Mouse (Mus musculus) layer of hippocampus, adult 9-11 months (tissue): ENCODE results near the gene Iba57.
A peak's percentile ranks its signal among the peaks of the same experiment; 100 is the strongest.

Experiments used
- DNase-seq: peaks from one replicate; pipeline ENCODE4 v3.0.0; 2022

Iba57 gene

GRCm38 (mm10) chr11:59174189-59174838, 10.8 kb upstream of the Iba57 start:
- DNase-seq, result no peak

DNA sequence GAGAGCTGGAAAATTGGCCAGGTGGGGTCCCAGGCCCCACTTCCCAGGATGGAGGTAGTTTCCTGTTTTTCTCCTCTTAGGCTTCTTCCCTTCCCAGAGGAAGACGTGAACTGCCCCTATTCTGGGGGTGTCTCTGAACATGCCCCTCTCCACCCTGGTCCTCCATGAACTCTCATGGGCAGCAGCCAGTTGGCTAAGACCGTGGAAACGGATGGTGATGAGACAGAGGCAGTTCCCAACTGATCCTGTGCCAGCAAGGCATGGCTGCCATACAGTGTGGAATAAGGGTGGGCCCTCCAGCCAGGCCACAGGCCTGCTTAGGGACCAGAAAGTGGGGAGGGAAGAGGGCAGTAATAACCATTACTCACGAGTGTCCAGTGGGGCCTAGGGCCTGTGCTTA, 7.0 kb upstream of the Iba57 start:
- no peak for DNase-seq

DNA sequence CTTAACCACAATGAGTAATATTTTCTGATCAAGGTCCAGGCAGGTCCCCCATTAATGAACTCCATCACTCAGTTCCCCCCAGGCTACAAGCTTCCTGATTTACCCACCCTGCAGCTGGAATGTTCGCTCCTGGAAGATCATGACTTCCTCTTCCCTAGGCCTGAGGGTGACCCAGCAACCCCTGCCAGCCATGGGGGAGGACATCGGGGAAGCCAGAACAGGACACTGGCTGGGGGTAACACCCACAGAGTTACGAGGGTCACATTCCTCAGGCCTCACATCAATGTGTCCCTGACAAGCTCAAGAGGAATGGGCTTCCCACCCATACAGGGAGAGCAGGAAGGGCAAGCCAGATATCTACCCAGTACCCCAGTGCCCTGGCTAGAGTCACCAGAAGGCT, 6.3 kb upstream of the Iba57 start:
- no peak for DNase-seq

GRCm38 (mm10) chr11:59165616-59166241, 2.2 kb upstream of the Iba57 start:
- DNase-seq, result no peak

DNA sequence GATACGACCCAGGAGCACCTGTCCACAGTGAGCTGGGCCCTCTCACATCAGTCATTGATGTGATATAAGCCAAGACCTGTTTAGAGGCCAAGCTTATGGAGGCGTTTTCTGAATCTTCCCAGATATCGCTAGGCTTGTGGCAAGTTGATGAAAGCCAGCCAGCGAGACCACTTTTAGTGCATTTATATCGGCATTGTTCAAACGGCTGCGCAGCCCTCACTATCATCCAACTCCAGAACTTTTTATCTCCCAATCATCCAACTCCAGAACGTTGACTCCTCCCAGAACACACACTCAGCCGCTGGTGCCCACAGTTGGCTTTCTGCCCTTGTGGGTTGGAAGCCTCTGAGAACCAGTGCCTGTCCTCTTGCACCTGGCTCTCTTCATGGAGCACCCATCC, 845 bp upstream of the Iba57 start:
- DNase-seq, result no peak

GRCm38 (mm10) chr11:59162443-59163254, 890 bp downstream of the Iba57 start:
- DNase-seq, result no peak

- peak; percentile 44 for DNase-seq
Observed at GRCm38 (mm10) chr11:59161398-59161797, 2.1 kb downstream of the Iba57 start.

- DNase-seq, result no peak
Observed at GRCm38 (mm10) chr11:59159558-59159957, 4.0 kb downstream of the Iba57 start.

- no peak for DNase-seq
Observed at GRCm38 (mm10) chr11:59159099-59159498, 4.4 kb downstream of the Iba57 start.

- DNase-seq, result no peak
Observed at GRCm38 (mm10) chr11:59155900-59156299, 7.6 kb downstream of the Iba57 start.

- DNase-seq, result no peak
Observed at GRCm38 (mm10) chr11:59154220-59154619, 9.3 kb downstream of the Iba57 start.

DNA sequence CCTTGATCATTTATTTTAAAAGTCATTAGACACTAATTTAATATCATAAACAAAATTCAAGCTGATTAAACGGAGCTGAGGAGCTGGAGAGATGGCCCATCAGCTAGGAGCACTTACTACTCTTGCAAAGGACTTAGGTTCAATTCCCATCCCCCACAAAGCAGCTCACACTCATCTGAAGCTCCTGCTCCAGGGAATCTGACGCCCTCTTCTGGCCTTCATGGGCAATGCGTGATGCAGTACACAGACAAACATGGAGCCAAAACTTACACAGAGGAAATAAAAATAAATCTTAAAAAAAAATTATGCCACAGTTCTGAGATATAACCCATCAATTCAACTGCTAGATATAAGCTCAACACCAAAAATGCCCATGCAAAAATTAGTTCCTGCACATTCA, 11.8 kb downstream of the Iba57 start:
- DNase-seq, result no peak

- DNase-seq, result no peak
Observed at GRCm38 (mm10) chr11:59149302-59149701, 14.2 kb downstream of the Iba57 start.

- no peak for DNase-seq
Observed at GRCm38 (mm10) chr11:59142962-59143361, 20.6 kb downstream of the Iba57 start.

DNA sequence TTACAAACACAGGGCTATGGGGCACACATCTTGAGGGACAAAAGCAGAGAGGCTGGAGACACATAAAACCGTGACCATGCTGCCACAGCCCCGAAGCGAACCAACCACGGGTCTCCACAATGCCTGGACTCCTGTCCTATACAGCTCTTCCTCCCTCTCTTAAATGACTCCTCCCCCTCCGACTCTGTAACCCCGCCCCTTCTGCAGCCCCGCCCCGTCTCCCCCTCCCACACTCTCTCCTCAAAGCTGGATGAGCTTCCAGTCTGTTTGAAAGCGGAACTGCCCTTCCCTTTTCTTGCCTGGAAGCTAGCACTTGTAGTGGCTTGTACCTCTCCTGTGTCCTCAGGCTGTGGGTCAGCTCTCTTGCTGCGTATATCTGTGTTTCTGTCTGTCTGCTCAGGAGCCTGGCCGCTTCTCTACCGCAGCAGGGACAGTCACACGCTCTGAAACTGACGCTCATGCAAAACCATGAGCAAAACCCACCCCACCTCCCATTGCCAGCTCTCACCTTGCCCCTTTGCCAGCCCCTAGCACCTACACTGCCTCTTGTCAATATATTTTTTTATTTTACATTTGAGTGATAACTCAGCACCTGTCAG, 21.7 kb downstream of the Iba57 start:
- no peak for DNase-seq

DNA sequence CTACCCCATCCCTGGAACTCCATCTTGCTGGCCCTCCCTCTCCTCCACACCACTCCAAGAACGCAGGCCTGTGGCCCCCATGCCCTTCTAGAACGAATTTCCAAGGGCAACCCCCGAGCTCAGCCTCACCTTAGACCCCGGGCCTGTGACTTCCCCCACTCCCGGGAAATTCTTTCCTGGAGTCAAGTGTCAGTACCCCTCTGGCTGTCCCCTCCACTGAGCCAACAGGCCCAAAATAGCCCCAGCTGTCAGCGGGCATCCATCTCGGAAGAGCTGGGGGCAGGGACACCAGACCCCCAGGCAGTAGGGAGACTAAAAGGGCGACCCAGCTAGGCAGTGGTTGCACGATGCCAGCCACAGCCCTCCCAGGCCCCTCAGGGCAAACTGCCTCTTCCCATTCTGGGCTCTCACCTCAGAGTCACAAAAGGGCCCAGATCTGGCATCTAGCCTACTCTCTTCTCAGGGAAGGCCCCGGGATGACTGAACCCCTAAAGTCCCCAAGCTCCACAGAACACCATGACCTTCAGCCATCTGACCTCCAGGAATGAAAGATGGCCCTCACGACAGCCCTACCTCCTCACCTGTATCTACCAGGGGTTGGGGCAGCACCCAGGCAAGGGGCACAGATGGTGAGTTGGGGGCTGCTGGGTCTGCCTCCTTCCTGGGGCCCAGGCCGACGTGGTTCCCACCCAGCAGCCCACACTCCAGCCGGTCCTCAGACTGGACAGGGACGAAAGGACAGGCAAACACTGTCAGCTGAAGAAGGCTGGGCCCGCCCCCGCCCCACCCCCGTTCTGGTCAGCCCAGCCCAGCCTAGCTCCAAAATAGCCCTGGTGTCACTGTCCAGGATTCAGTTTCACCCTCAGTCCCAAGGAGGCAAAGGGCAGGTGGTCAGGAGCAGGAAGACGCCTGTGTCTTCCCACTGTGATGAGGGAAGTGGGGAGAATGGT, 24.7 kb downstream of the Iba57 start:
- DNase-seq, result no peak

DNA sequence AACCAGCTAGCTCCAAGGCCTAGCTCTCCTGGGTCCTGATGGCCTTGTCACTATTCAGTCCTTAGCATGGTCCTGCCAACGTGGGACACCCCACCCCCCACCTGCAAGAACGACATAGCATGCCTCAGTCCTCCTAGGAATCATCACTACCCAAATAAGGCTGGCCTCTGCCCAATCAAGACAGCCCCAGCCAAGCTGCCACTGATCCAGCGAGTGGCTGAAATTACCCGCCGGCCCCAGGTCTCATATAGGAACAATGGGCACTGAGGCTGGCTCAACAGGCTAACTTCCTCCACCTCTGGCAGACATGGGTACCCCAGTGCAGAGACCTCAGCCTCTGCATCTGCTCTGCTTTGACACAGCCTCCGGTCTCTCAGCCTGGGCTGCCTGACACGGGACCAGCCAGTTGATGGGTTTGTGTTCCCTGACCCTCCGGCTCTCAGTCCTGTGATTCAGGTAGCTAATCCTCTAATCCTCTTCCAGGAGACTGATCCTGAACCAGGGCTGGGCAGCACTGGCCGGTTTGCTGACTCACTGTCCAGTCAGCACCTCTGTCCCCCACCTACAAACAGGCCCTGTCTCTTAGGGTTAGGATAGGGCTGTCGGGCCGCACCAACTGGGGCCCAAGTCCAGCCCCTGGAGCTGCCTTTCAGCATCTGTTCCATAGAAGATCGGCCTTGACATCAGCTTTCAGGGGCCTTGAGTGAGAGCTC, 26.4 kb downstream of the Iba57 start:
- DNase-seq, result no peak

DNA sequence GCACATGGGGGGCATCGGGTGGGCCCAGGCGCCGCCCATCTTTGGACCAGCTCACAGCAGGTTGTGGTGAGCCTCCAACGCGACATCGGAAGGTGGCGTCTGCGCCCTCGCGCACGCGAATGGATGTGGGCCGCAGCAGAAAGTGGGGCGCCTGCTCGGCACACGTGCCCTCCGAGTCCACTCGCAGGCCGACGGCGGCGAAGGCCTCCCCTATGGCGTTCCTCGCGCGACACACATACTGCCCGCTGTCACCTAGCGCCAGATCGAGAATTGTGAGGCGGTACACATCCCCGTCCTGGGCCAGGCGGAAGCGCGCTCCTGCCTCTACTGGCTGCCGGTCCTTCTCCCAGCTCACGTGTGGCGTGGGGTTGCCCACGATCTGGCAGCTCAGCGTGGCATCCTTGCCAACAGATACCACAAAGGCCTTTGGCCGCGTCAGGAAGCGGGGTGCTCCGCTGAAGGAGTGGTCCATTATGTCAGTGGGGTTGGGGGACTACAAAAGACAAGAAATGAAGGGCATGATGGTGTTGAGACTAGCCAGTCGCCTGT, 27.6 kb downstream of the Iba57 start, which contains the start of gene Obscn:
Gene Obscn, minus strand, starts transcription at position 499 of the 549 bp plus-strand sequence.
- DNase-seq, result no peak

- no peak for DNase-seq
Observed at GRCm38 (mm10) chr11:59135051-59135820, 28.3 kb downstream of the Iba57 start.

- DNase-seq, result no peak
Observed at GRCm38 (mm10) chr11:59134373-59134997, 29.1 kb downstream of the Iba57 start.
